Mouse (Mus musculus) embryonic facial prominence, embryonic 13.5 days (tissue): Measurements from ENCODE around the gene Klf15. TPM values are rescaled to one million over a fixed set of nuclear protein-coding genes. Genes with fewer than 3 reads are reported as not detected.

Experiments
- ATAC-seq: fragments of 200-750 bp; cut with Nextera tagmentation; 2 replicates; pipeline ENCODE4 v1.8.0; 2017; ENCODE audit warnings: low read depth; ENCODE audit not compliant: insufficient number of reproducible peaks, insufficient read depth, low FRiP score, low TSS enrichment
- H3K27ac ChIP-seq: fragments of 300-500 bp; sonication (generic); 2 replicates; pipeline ENCODE4 v1.5.1; 2015; ENCODE audit warnings: moderate library complexity, mild to moderate bottlenecking, inconsistent platforms
- H3K27me3 ChIP-seq: fragments of 300-500 bp; sonication (generic); 2 replicates; pipeline ENCODE4 v1.6.1; 2015; ENCODE audit warnings: mild to moderate bottlenecking, inconsistent platforms
- H3K36me3 ChIP-seq: fragments of 300-500 bp; sonication (generic); 2 replicates; pipeline ENCODE4 v1.6.1; 2015; ENCODE audit warnings: mild to moderate bottlenecking, inconsistent platforms
- H3K4me1 ChIP-seq: fragments of 300-500 bp; sonication (generic); 2 replicates; pipeline ENCODE4 v1.6.1; 2015; ENCODE audit warnings: inconsistent platforms
- H3K4me2 ChIP-seq: fragments of 300-500 bp; sonication (generic); 2 replicates; pipeline ENCODE4 v1.6.1; 2015; ENCODE audit warnings: moderate library complexity, mild to moderate bottlenecking, inconsistent platforms
- H3K4me3 ChIP-seq: fragments of 300-500 bp; sonication (generic); 2 replicates; pipeline ENCODE4 v1.5.1; 2015; ENCODE audit warnings: mild to moderate bottlenecking, inconsistent platforms
- H3K9ac ChIP-seq: fragments of 300-500 bp; sonication (generic); 2 replicates; pipeline ENCODE4 v1.6.1; 2015; ENCODE audit warnings: mild to moderate bottlenecking, inconsistent platforms
- H3K9me3 ChIP-seq: fragments of 300-500 bp; sonication (generic); 2 replicates; pipeline ENCODE4 v1.6.1; 2016; ENCODE audit warnings: inconsistent platforms
- WGBS: fragments of 180-500 bp; shearing (Covaris S2); methylation state at CpG from one replicate; pipeline ENCODE4 v1.1.7; 2015; ENCODE audit warnings: mixed read lengths; 5-methylcytosine and 5-hydroxymethylcytosine counted together
- polyA plus RNA-seq: library from polyadenylated mRNA; unstranded; fragments of >200 nt; fragmentation: Nextera tagmentation; extraction: Ambion mirVana; gene quantifications from 2 replicates; pipeline ENCODE4 v1.2.1, GENCODE M21; 2015

The Klf15 gene
- polyA plus RNA-seq, 1 experiment from 2014 or later = 7.5 TPM

GRCm38 (mm10) chr6:90475176-90475853 lies 12.9 kb downstream of the Klf15 start:
- no peak overlapping the region for H3K27ac ChIP-seq
- no peak overlapping the region for H3K4me2 ChIP-seq
- no peaks in the 10 kb centered on the region for H3K9me3 ChIP-seq
- H3K4me1 ChIP-seq = peaks cover 15% of the 10 kb centered on the region
- H3K4me3 ChIP-seq = no peak overlapping the region
- ATAC-seq = no peak
- H3K36me3 ChIP-seq = no peaks in the 10 kb centered on the region
- no peaks in the 10 kb centered on the region for H3K27me3 ChIP-seq
- H3K9ac ChIP-seq = no peak overlapping the region
- 76% methylated on average over 4 of the region's 4 CpGs for WGBS

GRCm38 (mm10) chr6:90475854-90476212 lies 13.5 kb downstream of the Klf15 start:
- no peak overlapping the region for H3K4me2 ChIP-seq
- no peak overlapping the region for H3K4me3 ChIP-seq
- H3K36me3 ChIP-seq = no peaks in the 10 kb centered on the region
- H3K9ac ChIP-seq = no peak overlapping the region
- ATAC-seq = no peak
- H3K9me3 ChIP-seq = no peaks in the 10 kb centered on the region
- WGBS = 52% methylated on average over 3 of the region's 3 CpGs
- H3K27me3 ChIP-seq = no peaks in the 10 kb centered on the region
- no peak overlapping the region for H3K27ac ChIP-seq
- H3K4me1 ChIP-seq = peaks cover 12% of the 10 kb centered on the region

GRCm38 (mm10) chr6:90476941-90477518 lies 14.7 kb downstream of the Klf15 start:
- no peaks in the 10 kb centered on the region for H3K27me3 ChIP-seq
- no peak for ATAC-seq
- no peaks in the 10 kb centered on the region for H3K9me3 ChIP-seq
- no peak overlapping the region for H3K27ac ChIP-seq
- H3K4me1 ChIP-seq = 0 out of 2 replicates have a peak, but pooled peaks cover 2% of the 10 kb centered on the region
- H3K9ac ChIP-seq = no peak overlapping the region
- H3K4me2 ChIP-seq = no peak overlapping the region
- H3K4me3 ChIP-seq = no peak overlapping the region
- H3K36me3 ChIP-seq = no peaks in the 10 kb centered on the region
- 67% methylated on average over 14 of the region's 14 CpGs for WGBS

GRCm38 (mm10) chr6:90484249-90484648 lies 21.9 kb downstream of the Klf15 start:
- Histone ChIP-seq H3K4me3 (no peak overlapping the region), H3K9ac (no peak overlapping the region), H3K27me3 (no peaks in the 10 kb centered on the region), H3K4me2 (no peak overlapping the region), H3K36me3 (no peaks in the 10 kb centered on the region), H3K27ac (no peak overlapping the region), H3K9me3 (no peaks in the 10 kb centered on the region), H3K4me1 (no peaks in the 10 kb centered on the region; the same call in 1 of the 2 replicates)
- WGBS = 47% methylated on average over 3 of the region's 3 CpGs
- no peak for ATAC-seq

- 83% methylated on average over 5 of the region's 5 CpGs for WGBS
- no peak for ATAC-seq
- Histone ChIP-seq H3K36me3 (no peaks in the 10 kb centered on the region), H3K4me3 (no peak overlapping the region), H3K4me2 (no peak overlapping the region), H3K27me3 (no peaks in the 10 kb centered on the region), H3K9ac (no peak overlapping the region), H3K4me1 (no peaks in the 10 kb centered on the region; the same call in 1 of the 2 replicates), H3K9me3 (no peaks in the 10 kb centered on the region), H3K27ac (no peak overlapping the region)
These were observed 22.5 kb downstream of the Klf15 start for GRCm38 (mm10) chr6:90484876-90485275.

GRCm38 (mm10) chr6:90486176-90486921 lies 24.0 kb downstream of the Klf15 start, which contains the start of gene Aldh1l1:
Gene Aldh1l1 (plus strand): TSS chr6:90486427.
- no peak within 1 kb of the TSS for H3K4me3 ChIP-seq
- no peaks in the 10 kb centered on the region for H3K9me3 ChIP-seq
- H3K9ac ChIP-seq = no peak within 1 kb of the TSS
- no peak within 1 kb of the TSS for H3K27ac ChIP-seq
- no peaks in the 10 kb centered on the region for H3K36me3 ChIP-seq
- H3K4me1 ChIP-seq = no peaks in the 10 kb centered on the region; the same call in 1 of the 2 replicates
- no peak for ATAC-seq
- 65% methylated on average over 12 of the region's 12 CpGs for WGBS
- H3K4me2 ChIP-seq = no peak within 1 kb of the TSS
- H3K27me3 ChIP-seq = no peaks in the 10 kb centered on the region

- Histone ChIP-seq H3K27me3 (no peaks in the 10 kb centered on the region), H3K27ac (no peak overlapping the region), H3K9ac (no peak overlapping the region), H3K4me3 (no peak overlapping the region), H3K9me3 (no peaks in the 10 kb centered on the region), H3K36me3 (no peaks in the 10 kb centered on the region), H3K4me2 (no peak overlapping the region), H3K4me1 (no peaks in the 10 kb centered on the region; the same call in 1 of the 2 replicates)
- no peak for ATAC-seq
- 81% methylated on average over 1 of the region's 1 CpGs for WGBS
These were observed 25.2 kb downstream of the Klf15 start for GRCm38 (mm10) chr6:90487531-90487930.

GRCm38 (mm10) chr6:90489532-90489931 lies 27.2 kb downstream of the Klf15 start:
- H3K9ac ChIP-seq = no peak overlapping the region
- no peak overlapping the region for H3K4me2 ChIP-seq
- no peak overlapping the region for H3K4me3 ChIP-seq
- WGBS = 86% methylated on average over 3 of the region's 3 CpGs
- no peaks in the 10 kb centered on the region for H3K36me3 ChIP-seq
- H3K9me3 ChIP-seq = no peaks in the 10 kb centered on the region
- no peak overlapping the region for H3K27ac ChIP-seq
- H3K27me3 ChIP-seq = no peaks in the 10 kb centered on the region
- ATAC-seq = no peak
- H3K4me1 ChIP-seq = no peaks in the 10 kb centered on the region; the same call in 1 of the 2 replicates

- ATAC-seq = no peak
- H3K9me3 ChIP-seq = no peaks in the 10 kb centered on the region
- 73% methylated on average over 2 of the region's 2 CpGs for WGBS
- H3K27ac ChIP-seq = no peak overlapping the region
- H3K4me1 ChIP-seq = peaks cover 8% of the 10 kb centered on the region
- no peak overlapping the region for H3K9ac ChIP-seq
- no peaks in the 10 kb centered on the region for H3K36me3 ChIP-seq
- no peak overlapping the region for H3K4me3 ChIP-seq
- no peak overlapping the region for H3K4me2 ChIP-seq
- H3K27me3 ChIP-seq = no peaks in the 10 kb centered on the region
These were observed 28.6 kb downstream of the Klf15 start for GRCm38 (mm10) chr6:90490976-90491375.

- Histone ChIP-seq H3K4me3 (no peak overlapping the region), H3K9ac (no peak overlapping the region), H3K9me3 (no peaks in the 10 kb centered on the region), H3K36me3 (no peaks in the 10 kb centered on the region), H3K4me2 (no peak overlapping the region), H3K27ac (no peak overlapping the region), H3K27me3 (no peaks in the 10 kb centered on the region), H3K4me1 (peaks cover 8% of the 10 kb centered on the region)
- WGBS = 79% methylated on average over 10 of the region's 10 CpGs
- ATAC-seq = no peak
These were observed 29.8 kb downstream of the Klf15 start for GRCm38 (mm10) chr6:90491956-90492744.

- Histone ChIP-seq H3K27me3 (no peaks in the 10 kb centered on the region), H3K4me2 (no peak overlapping the region), H3K4me1 (peaks cover 8% of the 10 kb centered on the region), H3K9ac (no peak overlapping the region), H3K36me3 (no peaks in the 10 kb centered on the region), H3K27ac (no peak overlapping the region), H3K4me3 (no peak overlapping the region), H3K9me3 (no peaks in the 10 kb centered on the region)
- ATAC-seq = no peak
- 75% methylated on average over 3 of the region's 3 CpGs for WGBS
These were observed 31.8 kb downstream of the Klf15 start for GRCm38 (mm10) chr6:90494155-90494554.
